ENCODE assay signal across 20 mouse cellular contexts in genomic region chr17:57253306-57253705, GRCm38 (mm10). TPM values are rescaled to one million over a fixed set of nuclear protein-coding genes. Genes with fewer than 3 reads are reported as not detected.
DNase-seq lines count a peak whose midpoint lies in the region; TF ChIP-seq lines count a peak whose summit lies in the region.
"Had no signal": no experiment of that assay in that cellular context is flagged by ENCODE, and none has a peak within 500 bp of the region (broad histone marks: within the 10 kb centered on the region; RNA-seq: fewer than 3 reads in every experiment).

No protein-coding gene starts in this region.

- H3K4me3 ChIP-seq in gastrocnemius, adult 2 months: 0 out of 2 replicates have a peak overlapping the region, but pooled peaks have one; percentile 13
- H3K4me3 ChIP-seq: embryonic facial prominence, embryonic 13.5 days; embryonic facial prominence, embryonic 15.5 days; erythroblast, embryonic 14.5 days; forebrain, embryonic 12.5 days had no signal

- no peak for TF ChIP-seq CTCF in gastrocnemius, adult 2 months (IDR thresholded peaks at IDR 0.05)

- intact Hi-C loops in gastrocnemius, adult 2 months (cut with DNase I): no loop called here

- peak; percentile 14 for DNase-seq in gastrocnemius, adult 2 months
- no peak for DNase-seq in gastrocnemius, postnatal 10 days
- DNase-seq in heart, adult 11 months: peak; percentile 88
- DNase-seq in heart, adult 18-20 months: no peak
- DNase-seq in ovary, postnatal 36 days (ENCODE audit: low spot score): peak; percentile 1
- DNase-seq in ovary, postnatal 14 days (ENCODE audit: low spot score): no peak
- DNase-seq: adrenal gland, adult 2 months; adrenal gland, postnatal 10 days; adrenal gland, postnatal 25 days; cerebellum, adult 11 months; cerebellum, adult 18-20 months; cerebellum, adult 8-10 months; cerebellum, adult 9-11 months; cerebellum, postnatal 14 days; embryo, embryonic 11 days had no signal

- H3K27ac ChIP-seq in gastrocnemius, adult 2 months: peak overlapping the region; percentile 57
- H3K27ac ChIP-seq: embryonic facial prominence, embryonic 13.5 days; embryonic facial prominence, embryonic 15.5 days; forebrain, embryonic 12.5 days had no signal

RNA-seq across cellular contexts. Expression of gene Trip10, which starts 4.1 kb away (rescaled TPM):
- 100 to 1,000 TPM; 170 to 176 TPM for total RNA-seq in gastrocnemius, adult 2 months (2021)
- 10 to 100 TPM; 69.1 to 74.4 TPM for total RNA-seq in gastrocnemius, postnatal 10 days (2021)
- 100 to 1,000 TPM; 106 to 109 TPM for total RNA-seq in heart, adult 18-20 months (2021)

RNA-seq across cellular contexts. Expression of gene Gpr108, which starts 5.1 kb away (rescaled TPM):
- total RNA-seq in gastrocnemius, adult 2 months (2021): 10 to 100 TPM; 24.0 to 24.4 TPM
- total RNA-seq in gastrocnemius, postnatal 10 days (2021): 10 to 100 TPM; 22.0 to 23.8 TPM
- 10 to 100 TPM; 24.4 to 30.0 TPM for total RNA-seq in heart, adult 18-20 months (2021)

RNA-seq across cellular contexts. Expression of gene C3, which starts 25.4 kb away (rescaled TPM):
- total RNA-seq in gastrocnemius, adult 2 months (2021): 10 to 100 TPM; 10.3 to 24.5 TPM
- 1 to 10 TPM; 1.6 to 3.5 TPM for total RNA-seq in gastrocnemius, postnatal 10 days (2021)
- total RNA-seq in heart, adult 18-20 months (2021): 100 to 1,000 TPM in 1 of 2 experiments, 10 to 100 TPM in 1; 69.5 to 194 TPM

RNA-seq across cellular contexts. Expression of gene Vav1, which starts 25.6 kb away (rescaled TPM):
- total RNA-seq in gastrocnemius, adult 2 months (2021): under 1 TPM; 0.46 to 0.56 TPM
- 1 to 10 TPM; 1.5 to 2.4 TPM for total RNA-seq in gastrocnemius, postnatal 10 days (2021)
- total RNA-seq in heart, adult 18-20 months (2021): 1 to 10 TPM; 1.6 to 3.3 TPM

RNA-seq across cellular contexts. Expression of gene Tnfsf14, which starts 59.3 kb away (rescaled TPM):
- not detected for total RNA-seq in gastrocnemius, adult 2 months (2021)
- total RNA-seq in gastrocnemius, postnatal 10 days (2021): under 1 TPM in 1 of 2 experiments, not detected in 1; 0.14 TPM
- total RNA-seq in heart, adult 18-20 months (2021): under 1 TPM in 1 of 2 experiments, not detected in 1; 0.36 TPM
- total RNA-seq: adrenal gland, postnatal 25 days; MEL had no signal

Comparison
In these comparisons a context has a peak if more than half of its experiments do, and no peak if none do; other contexts are left out.
1. DNase-seq: peak in gastrocnemius, adult 2 months (single experiment), heart, adult 11 months (single experiment) and ovary, postnatal 36 days (single experiment); none in gastrocnemius, postnatal 10 days (single experiment), heart, adult 18-20 months (0 of 2) and ovary, postnatal 14 days (single experiment).